Mouse (Mus musculus): ENCODE results near the gene Neu1.
"Not testable (repeated sequence)": the region's sequence is repeated elsewhere in the genome, so short reads cannot be mapped to it uniquely, and the experiment has no call there.

The Neu1 gene

GRCm38 (mm10) chr17:34901948-34902347, 29.1 kb upstream of the Neu1 start:
- DNase-seq (ENCODE audit: low read depth, low spot score) = not testable (repeated sequence)

GRCm38 (mm10) chr17:34902895-34903294, 28.2 kb upstream of the Neu1 start:
- no peak for DNase-seq (ENCODE audit: low read depth, low spot score)

GRCm38 (mm10) chr17:34910982-34911381, 20.1 kb upstream of the Neu1 start:
- no peak for DNase-seq (ENCODE audit: low read depth, low spot score)

GRCm38 (mm10) chr17:34911945-34912351, 19.1 kb upstream of the Neu1 start:
- peak; percentile 82 for DNase-seq (ENCODE audit: low read depth, low spot score)

GRCm38 (mm10) chr17:34913930-34914665, 17.0 kb upstream of the Neu1 start, which contains the start of gene Slc44a4:
Gene Slc44a4, plus strand, starts transcription at chr17:34914466.
- DNase-seq (ENCODE audit: low read depth, low spot score) = no peak

GRCm38 (mm10) chr17:34915410-34915831, 15.6 kb upstream of the Neu1 start:
- DNase-seq (ENCODE audit: low read depth, low spot score) = peak; percentile 41

GRCm38 (mm10) chr17:34916316-34916715, 14.7 kb upstream of the Neu1 start:
- DNase-seq (ENCODE audit: low read depth, low spot score) = no peak

- DNase-seq (ENCODE audit: low read depth, low spot score) = no peak
Measured at GRCm38 (mm10) chr17:34917188-34917587, 13.9 kb upstream of the Neu1 start.

GRCm38 (mm10) chr17:34922939-34923338, 8.1 kb upstream of the Neu1 start:
- peak; percentile 39 for DNase-seq (ENCODE audit: low read depth, low spot score)

- no peak for DNase-seq (ENCODE audit: low read depth, low spot score)
Measured at GRCm38 (mm10) chr17:34924258-34924657, 6.8 kb upstream of the Neu1 start.

GRCm38 (mm10) chr17:34927306-34928019, 3.6 kb upstream of the Neu1 start:
- DNase-seq (ENCODE audit: low read depth, low spot score) = no peak

- DNase-seq (ENCODE audit: low read depth, low spot score) = no peak
Measured at GRCm38 (mm10) chr17:34928841-34929240, 2.2 kb upstream of the Neu1 start.

GRCm38 (mm10) chr17:34931735-34932098, 664 bp downstream of the Neu1 start:
- DNase-seq (ENCODE audit: low read depth, low spot score) = peak; percentile 78

- DNase-seq (ENCODE audit: low read depth, low spot score) = peak; percentile 57
Measured at GRCm38 (mm10) chr17:34932287-34932686, 1.2 kb downstream of the Neu1 start.

GRCm38 (mm10) chr17:34934031-34934430, 3.0 kb downstream of the Neu1 start:
- DNase-seq (ENCODE audit: low read depth, low spot score) = no peak

GRCm38 (mm10) chr17:34934830-34935229, 3.8 kb downstream of the Neu1 start:
- no peak for DNase-seq (ENCODE audit: low read depth, low spot score)

GRCm38 (mm10) chr17:34937960-34938505, 7.0 kb downstream of the Neu1 start:
- no peak for DNase-seq (ENCODE audit: low read depth, low spot score)

- DNase-seq (ENCODE audit: low read depth, low spot score) = no peak
Measured at GRCm38 (mm10) chr17:34941344-34942041, 10.4 kb downstream of the Neu1 start.

- no peak for DNase-seq (ENCODE audit: low read depth, low spot score)
Measured at GRCm38 (mm10) chr17:34943128-34943815, 12.2 kb downstream of the Neu1 start.

- DNase-seq (ENCODE audit: low read depth, low spot score) = no peak
Measured at GRCm38 (mm10) chr17:34944362-34944761, 13.3 kb downstream of the Neu1 start.

- DNase-seq (ENCODE audit: low read depth, low spot score) = no peak
Measured at GRCm38 (mm10) chr17:34946486-34947140, 15.6 kb downstream of the Neu1 start.
